Mouse (Mus musculus) MEL (cell line): ENCODE data around the gene Lrrc74b. TPM values are rescaled to one million over a fixed set of nuclear protein-coding genes. Genes with fewer than 3 reads are reported as not detected.

ENCODE experiments used
- DNase-seq: peaks from one replicate; pipeline ENCODE4 v3.0.0; 2011; ENCODE audit warnings: low read depth, low spot score
- H3K27ac ChIP-seq: 2 replicates; pipeline ENCODE4 v1.5.1; 2012; ENCODE audit warnings: low read depth, mild to moderate bottlenecking, control low read depth, low read length, moderate library complexity; ENCODE audit not compliant: control insufficient read depth
- H3K27me3 ChIP-seq, 2 experiments: fragments of 150-350 bp in 1 of 2; sonication (generic) in 1 of 2; 2 replicates each; pipeline ENCODE4 v1.6.1; 2012; ENCODE audit warnings: low read length in 2 of 2, mild to moderate bottlenecking in 2 of 2, improper control_type of control experiment in 1 of 2, moderate library complexity in 1 of 2; ENCODE audit not compliant: insufficient read depth in 2 of 2, control insufficient read depth in 1 of 2
- H3K36me3 ChIP-seq, 2 experiments: 2 replicates each; pipeline ENCODE4 v1.6.1; 2012 to 2014; ENCODE audit warnings: low read length in 2 of 2, improper control_type of control experiment in 1 of 2, inconsistent platforms in 1 of 2, mild to moderate bottlenecking in 1 of 2; ENCODE audit not compliant: insufficient read depth in 2 of 2, control insufficient read depth in 1 of 2
- H3K4me1 ChIP-seq, 2 experiments: fragments of 150-350 bp in 1 of 2; sonication (generic) in 1 of 2; 2 replicates each; pipeline ENCODE4 v1.6.1; 2012; ENCODE audit warnings: low read length in 2 of 2, improper control_type of control experiment in 1 of 2, mild to moderate bottlenecking in 1 of 2; ENCODE audit not compliant: insufficient read depth in 2 of 2, control insufficient read depth in 1 of 2
- H3K4me3 ChIP-seq, 2 experiments: fragments of 150-350 bp in 1 of 2; sonication (generic) in 1 of 2; 2 replicates each; pipeline ENCODE4 v1.5.1; 2012; ENCODE audit warnings: low read depth in 2 of 2, low read length in 2 of 2, mild to moderate bottlenecking in 2 of 2, moderate library complexity in 2 of 2, control low read depth in 1 of 2, improper control_type of control experiment in 1 of 2; ENCODE audit not compliant: control insufficient read depth in 1 of 2, insufficient read depth in 1 of 2
- H3K79me2 ChIP-seq: 2 replicates; pipeline ENCODE4 v1.6.1; 2012; ENCODE audit warnings: mild to moderate bottlenecking, low read length, moderate library complexity; ENCODE audit not compliant: control insufficient read depth, poor library complexity, insufficient read depth
- H3K9ac ChIP-seq: 2 replicates; pipeline ENCODE4 v1.6.1; 2012; ENCODE audit warnings: low read depth, mild to moderate bottlenecking, control low read depth, low read length, moderate library complexity; ENCODE audit not compliant: control insufficient read depth, poor library complexity, severe bottlenecking
- H3K9me3 ChIP-seq: fragments of 150-350 bp; sonication (generic); replicated peaks from 2 replicates; pipeline ENCODE4 v1.6.1; 2012; ENCODE audit warnings: mild to moderate bottlenecking, low read length, improper control_type of control experiment, moderate library complexity; ENCODE audit not compliant: insufficient read depth
- BHLHE40 ChIP-seq: IDR thresholded peaks from 2 replicates; pipeline ENCODE4 v1.6.1; 2012; ENCODE audit warnings: low read depth, mild to moderate bottlenecking, inconsistent platforms, low read length, improper control_type of control experiment, borderline replicate concordance
- CTCF ChIP-seq, 3 experiments: IDR thresholded peaks in 2 of 3; conservative IDR thresholded peaks in 1 of 3; 2 replicates each; pipeline ENCODE4 v1.5.1; 2011 to 2012; ENCODE audit warnings: low read length in 3 of 3, low read depth in 2 of 3, mild to moderate bottlenecking in 2 of 3, improper control_type of control experiment in 1 of 3, inconsistent platforms in 1 of 3, mixed read lengths in 1 of 3, moderate library complexity in 1 of 3; ENCODE audit not compliant: control insufficient read depth in 1 of 3, insufficient read depth in 1 of 3, poor library complexity in 1 of 3, severe bottlenecking in 1 of 3
- E2F4 ChIP-seq: IDR thresholded peaks from 2 replicates; pipeline ENCODE4 v1.6.1; 2011; ENCODE audit warnings: low read depth, low read length, improper control_type of control experiment, borderline replicate concordance
- ELF1 ChIP-seq: IDR thresholded peaks from 2 replicates; pipeline ENCODE4 v1.6.1; 2014; ENCODE audit warnings: low read depth, mild to moderate bottlenecking, inconsistent platforms, low read length, improper control_type of control experiment, moderate library complexity
- ETS1 ChIP-seq: IDR thresholded peaks from 2 replicates; pipeline ENCODE4 v1.6.1; 2012; ENCODE audit warnings: low read depth, mild to moderate bottlenecking, inconsistent platforms, low read length, improper control_type of control experiment, moderate library complexity
- GATA1 ChIP-seq: IDR thresholded peaks from 2 replicates; pipeline ENCODE4 v1.6.1; 2011; ENCODE audit warnings: low read depth, low read length, improper control_type of control experiment
- HCFC1 ChIP-seq: IDR thresholded peaks from 2 replicates; pipeline ENCODE4 v1.6.1; 2012; ENCODE audit warnings: low read depth, mild to moderate bottlenecking, inconsistent platforms, low read length, improper control_type of control experiment, moderate library complexity
- JUND ChIP-seq: IDR thresholded peaks from 2 replicates; pipeline ENCODE4 v1.6.1; 2011; ENCODE audit warnings: low read depth, mild to moderate bottlenecking, improper control_type of control experiment, low read length
- KAT2A ChIP-seq: conservative IDR thresholded peaks from 2 replicates; pipeline ENCODE4 v1.6.1; 2012; ENCODE audit warnings: low read depth, low read length, improper control_type of control experiment, inconsistent platforms
- MAFK ChIP-seq: IDR thresholded peaks from 2 replicates; pipeline ENCODE4 v1.6.1; 2011; ENCODE audit warnings: low read depth, mild to moderate bottlenecking, low read length, improper control_type of control experiment, borderline replicate concordance
- MAX ChIP-seq: IDR thresholded peaks from 2 replicates; pipeline ENCODE4 v1.6.1; 2011; ENCODE audit warnings: low read length, improper control_type of control experiment
- MAZ ChIP-seq: IDR thresholded peaks from 2 replicates; pipeline ENCODE4 v1.6.1; 2012; ENCODE audit warnings: low read depth, mild to moderate bottlenecking, inconsistent platforms, low read length, improper control_type of control experiment
- MYB ChIP-seq: IDR thresholded peaks from 2 replicates; pipeline ENCODE4 v1.6.1; 2011; ENCODE audit warnings: mild to moderate bottlenecking, low read depth, low read length, improper control_type of control experiment
- MYC ChIP-seq: IDR thresholded peaks from 2 replicates; pipeline ENCODE4 v1.6.1; 2011; ENCODE audit warnings: low read depth, mild to moderate bottlenecking, low read length, improper control_type of control experiment, moderate library complexity
- NELFE ChIP-seq: IDR thresholded peaks from 2 replicates; pipeline ENCODE4 v1.6.1; 2011; ENCODE audit warnings: low read depth, low read length, improper control_type of control experiment
- POLR2A ChIP-seq, 2 experiments: IDR thresholded peaks; 2 replicates each; pipeline ENCODE4 v1.6.1; 2011 to 2012; ENCODE audit warnings: low read length in 2 of 2, mild to moderate bottlenecking in 2 of 2, control low read depth in 1 of 2, improper control_type of control experiment in 1 of 2, low read depth in 1 of 2, moderate library complexity in 1 of 2; ENCODE audit not compliant: control insufficient read depth in 1 of 2, insufficient read depth in 1 of 2, poor library complexity in 1 of 2
- POLR2AphosphoS2 ChIP-seq: IDR thresholded peaks from 2 replicates; pipeline ENCODE4 v1.6.1; 2011; ENCODE audit warnings: low read length, improper control_type of control experiment
- RAD21 ChIP-seq: IDR thresholded peaks from 2 replicates; pipeline ENCODE4 v1.6.1; 2011; ENCODE audit warnings: mild to moderate bottlenecking, low read depth, low read length, improper control_type of control experiment
- RCOR1 ChIP-seq: IDR thresholded peaks from 2 replicates; pipeline ENCODE4 v1.6.1; 2012; ENCODE audit warnings: low read depth, mild to moderate bottlenecking, inconsistent platforms, low read length, improper control_type of control experiment
- SIN3A ChIP-seq: IDR thresholded peaks from 2 replicates; pipeline ENCODE4 v1.6.1; 2012; ENCODE audit warnings: low read length, improper control_type of control experiment, inconsistent platforms
- SMC3 ChIP-seq: IDR thresholded peaks from 2 replicates; pipeline ENCODE4 v1.6.1; 2011; ENCODE audit warnings: low read depth, low read length, improper control_type of control experiment
- TCF12 ChIP-seq: IDR thresholded peaks from 2 replicates; pipeline ENCODE4 v1.6.1; 2014; ENCODE audit warnings: low read depth, mild to moderate bottlenecking, inconsistent platforms, low read length, improper control_type of control experiment, moderate library complexity
- UBTF ChIP-seq: IDR thresholded peaks from 2 replicates; pipeline ENCODE4 v1.6.1; 2012; ENCODE audit warnings: low read depth, mild to moderate bottlenecking, inconsistent platforms, low read length, improper control_type of control experiment, moderate library complexity, borderline replicate concordance; ENCODE audit not compliant: insufficient read depth
- USF1 ChIP-seq: IDR thresholded peaks from 2 replicates; pipeline ENCODE4 v1.6.1; 2014; ENCODE audit warnings: low read depth, mild to moderate bottlenecking, inconsistent platforms, low read length, improper control_type of control experiment, moderate library complexity
- USF2 ChIP-seq, 2 experiments: IDR thresholded peaks; 2 replicates each; pipeline ENCODE4 v1.6.1; 2011 to 2012; ENCODE audit warnings: improper control_type of control experiment in 2 of 2, low read length in 2 of 2, borderline replicate concordance in 1 of 2, inconsistent platforms in 1 of 2, low read depth in 1 of 2, mild to moderate bottlenecking in 1 of 2; ENCODE audit not compliant: insufficient read depth in 1 of 2
- ZC3H11A ChIP-seq: IDR thresholded peaks from 2 replicates; pipeline ENCODE4 v1.6.1; 2012; ENCODE audit warnings: low read depth, mild to moderate bottlenecking, inconsistent platforms, low read length, improper control_type of control experiment
- ZKSCAN1 ChIP-seq: IDR thresholded peaks from 2 replicates; pipeline ENCODE4 v1.6.1; 2012; ENCODE audit warnings: low read depth, mild to moderate bottlenecking, inconsistent platforms, low read length, improper control_type of control experiment, moderate library complexity
- ZNF384 ChIP-seq: IDR thresholded peaks from 2 replicates; pipeline ENCODE4 v1.6.1; 2012; ENCODE audit warnings: low read depth, mild to moderate bottlenecking, inconsistent platforms, low read length, improper control_type of control experiment
- polyA plus RNA-seq, 2 experiments: library from polyadenylated mRNA; stranded (reverse) in 1 of 2; unstranded in 1 of 2; fragments of >175 nt in 1 of 2; fragments of >200 nt in 1 of 2; gene quantifications; 2 replicates each; pipeline versions ENCODE4 v1.2.1 to v1.2.4; 2012; ENCODE audit warnings: low replicate concordance in 2 of 2, low read depth in 1 of 2; ENCODE audit not compliant: insufficient read length in 2 of 2, insufficient read depth in 1 of 2, missing spikeins in 1 of 2
- total RNA-seq: library from RNA; depleted of rRNA; stranded (reverse); fragments of 300-350 nt; gene quantifications from 2 replicates; pipeline ENCODE4 v1.2.3, GENCODE M21; 2012

The Lrrc74b gene
- total and polyA plus RNA-seq, 3 experiments, result 0.10 to 0.12 TPM; not detected in 1

- TF ChIP-seq MYB (no peak), SMC3 (no peak), ETS1 (no peak; the same call in 1 of the 2 replicates), NELFE (peak; percentile 87), RCOR1 (no peak), MAZ (peak; percentile 78; the same call in 1 of the 2 replicates), MAFK (no peak), E2F4 (no peak; the same call in 1 of the 2 replicates), TCF12 (peak; percentile 54; the same call in 1 of the 2 replicates), MYC (0 out of 2 replicates have a peak, but pooled peaks have one; percentile 38), USF2 (IDR thresholded peaks at IDR 0.05; ENCODE audit: borderline replicate concordance in 1 of 2, insufficient read depth in 1 of 2, low read depth in 1 of 2, low read length in 2 of 2) (no peak), UBTF (no peak), ELF1 (peak; percentile 99), POLR2AphosphoS2 (peak; percentile 94), BHLHE40 (no peak; the same call in 1 of the 2 replicates), KAT2A (no peak; the same call in 1 of the 2 replicates), RAD21 (no peak), SIN3A (peak; percentile 62; the same call in 1 of the 2 replicates), MAX (peak; percentile 81; the same call in 1 of the 2 replicates), JUND (no peak), GATA1 (no peak)
Observed at GRCm38 (mm10) chr16:17530640-17531288, 30.3 kb downstream of the Lrrc74b start, which contains the start of gene Thap7 (continued).

GRCm38 (mm10) chr16:17529981-17530586 is 31.0 kb downstream of the Lrrc74b start:
- DNase-seq, result no peak
- Histone ChIP-seq H3K4me3 (peak overlapping the region; percentile 54 to 100), H3K36me3 (peaks cover 0 to 12% of the 10 kb centered on the region in 2 experiments; a peak in 2 of 4 replicates), H3K27me3 (no peaks in the 10 kb centered on the region), H3K9ac (peak overlapping the region; percentile 99), H3K79me2 (peaks cover 18% of the 10 kb centered on the region), H3K27ac (peak overlapping the region; percentile 89), H3K4me1 (peaks cover 0 to 13% of the 10 kb centered on the region in 2 experiments; a peak in 2 of 4 replicates), H3K9me3 (no peaks in the 10 kb centered on the region)
- TF ChIP-seq ZNF384 (no peak), POLR2AphosphoS2 (no peak), HCFC1 (no peak), POLR2A (IDR thresholded peaks at IDR 0.05; ENCODE audit: control insufficient read depth in 1 of 2, insufficient read depth in 1 of 2, low read depth in 1 of 2, low read length in 2 of 2, poor library complexity in 1 of 2) (no peak), USF1 (no peak), ETS1 (no peak), E2F4 (no peak), RCOR1 (no peak), SMC3 (no peak), UBTF (no peak), ELF1 (no peak), ZKSCAN1 (no peak), JUND (no peak), CTCF (IDR thresholded peaks at IDR 0.05 in 2 of 3, conservative IDR thresholded peaks at IDR 0.05 in 1 of 3; ENCODE audit: control insufficient read depth in 1 of 3, insufficient read depth in 1 of 3, low read depth in 2 of 3, low read length in 3 of 3, poor library complexity in 1 of 3, severe bottlenecking in 1 of 3) (no peak), ZC3H11A (no peak)
